Mouse (Mus musculus) right cerebral cortex, postnatal 10 days (tissue): ENCODE measurements around the gene Strbp.

Source experiments
- DNase-seq, 2 experiments: peaks; one replicate each; pipeline ENCODE4 v3.0.0; 2021; ENCODE audit warnings: low spot score in 2 of 2

Strbp gene

DNA sequence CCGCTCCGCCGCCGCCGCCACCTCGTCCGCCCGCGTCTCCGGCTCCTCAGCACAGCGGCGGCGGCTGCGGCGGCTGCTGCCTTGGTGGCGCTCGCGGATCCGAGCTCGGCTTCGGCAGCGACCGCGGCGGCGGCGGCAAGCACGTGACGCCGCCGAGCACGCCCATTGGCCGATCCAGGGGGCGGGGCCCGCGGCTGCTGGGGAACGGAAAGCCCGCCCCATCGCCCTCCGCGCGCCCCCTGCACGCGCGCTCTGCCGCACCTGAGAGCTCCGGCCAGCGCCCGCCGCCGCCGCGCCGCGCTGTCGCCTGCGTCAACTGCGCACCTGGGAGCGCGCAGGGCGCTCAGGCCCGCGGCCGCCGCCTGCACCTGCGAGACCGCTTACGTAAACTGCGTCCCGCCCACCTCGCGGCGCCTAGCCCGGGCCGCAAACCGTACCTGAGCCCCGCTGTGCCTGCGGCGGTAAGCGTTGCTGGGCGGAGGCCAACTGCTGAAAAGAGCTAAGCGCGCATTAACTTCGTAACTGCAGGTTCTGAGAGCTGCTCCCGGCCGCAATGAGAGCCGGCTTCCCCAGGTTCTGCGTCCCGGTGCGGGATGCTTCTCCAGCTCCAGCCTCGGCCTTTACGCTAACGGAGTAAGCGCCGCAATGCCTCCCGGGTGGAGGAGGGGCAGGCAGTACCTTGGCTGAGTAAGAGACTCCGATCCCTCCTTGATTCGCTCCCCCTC, at the start of gene Strbp:
Gene Strbp (minus strand): TSS at position 630 of the 725 bp plus-strand sequence.
- DNase-seq: peak; percentile 95 to 96

DNA sequence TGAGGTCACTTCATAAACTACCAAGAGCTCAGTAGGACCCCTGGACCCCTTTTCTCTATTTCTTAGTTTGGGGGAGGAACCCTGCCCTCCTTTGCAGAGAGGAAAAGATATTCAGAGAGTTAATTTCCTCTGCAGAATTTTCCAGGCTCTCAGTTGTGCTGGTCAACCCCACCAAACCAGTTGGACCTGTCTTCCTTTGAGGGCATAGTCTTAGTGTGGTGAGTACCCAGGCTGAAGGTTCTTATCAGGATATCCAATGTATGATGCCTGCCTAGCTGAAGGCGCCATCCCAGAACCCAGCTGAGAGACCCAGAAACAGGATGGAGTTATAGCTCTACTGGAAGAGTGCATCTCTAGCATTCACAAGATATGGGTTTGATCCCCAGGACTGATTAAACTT, 47.5 kb upstream of the Strbp start:
- DNase-seq: no peak

DNA sequence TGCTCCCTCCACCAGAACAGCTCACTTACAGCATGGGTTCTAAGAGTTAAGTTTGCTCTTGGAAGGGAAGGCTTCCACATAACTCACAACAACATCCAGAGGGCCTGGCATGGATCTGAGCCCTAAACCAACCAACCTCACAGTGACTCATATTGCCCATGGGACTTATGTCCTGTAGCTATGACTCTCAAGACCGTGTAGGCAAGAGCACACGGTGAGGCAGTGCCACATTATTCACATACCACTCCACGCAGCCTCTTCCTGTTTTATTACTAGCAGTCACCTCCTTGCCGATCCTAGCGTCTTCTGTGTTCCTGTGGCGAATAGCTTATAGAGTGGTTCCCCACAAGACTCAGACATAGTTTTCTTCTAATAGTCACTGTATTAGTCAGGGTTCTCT, 45.7 kb upstream of the Strbp start:
- no peak for DNase-seq

DNA sequence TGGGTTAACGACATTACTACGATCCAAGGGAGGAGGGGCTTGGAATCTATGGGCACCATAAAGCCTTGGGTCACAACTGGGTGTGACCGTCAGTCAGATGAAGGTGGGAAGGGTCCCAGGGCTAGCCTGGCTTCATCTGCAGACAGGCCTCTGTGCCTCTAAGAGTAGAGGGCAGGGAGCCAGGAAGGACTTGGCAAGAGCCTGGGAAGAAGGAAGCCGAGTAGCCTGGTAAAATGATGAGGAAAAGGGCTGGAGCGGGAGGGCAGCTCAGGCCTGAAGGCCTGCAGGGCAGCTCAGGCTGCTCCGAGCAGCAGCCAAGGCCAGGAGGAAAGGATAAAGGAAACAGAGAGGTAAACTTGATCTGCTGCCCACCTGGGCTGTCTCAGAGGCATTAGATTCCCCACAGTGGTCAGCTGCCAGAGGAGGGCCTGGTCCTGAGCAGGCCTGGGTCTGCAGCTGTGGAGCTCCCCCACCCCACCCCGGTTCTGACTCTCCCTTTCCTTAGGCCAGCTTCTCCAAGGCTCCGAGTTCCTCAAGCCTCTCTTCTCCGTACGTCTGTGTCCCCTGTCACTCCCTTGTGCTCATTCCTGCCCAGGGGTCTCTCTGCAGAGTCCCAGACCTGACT, 44.9 kb upstream of the Strbp start:
- DNase-seq: peak in 1 of 2 experiments; percentile 76

DNA sequence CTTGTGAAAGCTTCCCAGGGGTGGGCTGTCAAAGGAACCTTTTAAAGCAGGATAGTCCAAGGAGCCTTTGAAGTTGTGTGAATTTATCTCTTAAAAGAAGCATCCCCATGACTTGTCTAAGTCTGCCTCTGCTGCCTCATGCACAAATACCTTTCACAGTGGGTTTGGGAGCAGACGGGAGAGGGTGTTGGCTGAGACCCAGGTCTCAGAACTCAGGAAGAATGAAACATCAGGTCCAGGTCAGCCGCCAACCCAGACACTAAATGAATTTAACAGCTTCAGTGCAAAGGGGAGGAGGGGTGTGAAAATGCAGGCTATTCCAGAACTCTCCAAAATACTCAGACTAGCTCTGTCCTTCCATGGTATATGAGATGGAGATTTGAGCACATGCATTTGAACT, 44.2 kb upstream of the Strbp start:
- DNase-seq: no peak

DNA sequence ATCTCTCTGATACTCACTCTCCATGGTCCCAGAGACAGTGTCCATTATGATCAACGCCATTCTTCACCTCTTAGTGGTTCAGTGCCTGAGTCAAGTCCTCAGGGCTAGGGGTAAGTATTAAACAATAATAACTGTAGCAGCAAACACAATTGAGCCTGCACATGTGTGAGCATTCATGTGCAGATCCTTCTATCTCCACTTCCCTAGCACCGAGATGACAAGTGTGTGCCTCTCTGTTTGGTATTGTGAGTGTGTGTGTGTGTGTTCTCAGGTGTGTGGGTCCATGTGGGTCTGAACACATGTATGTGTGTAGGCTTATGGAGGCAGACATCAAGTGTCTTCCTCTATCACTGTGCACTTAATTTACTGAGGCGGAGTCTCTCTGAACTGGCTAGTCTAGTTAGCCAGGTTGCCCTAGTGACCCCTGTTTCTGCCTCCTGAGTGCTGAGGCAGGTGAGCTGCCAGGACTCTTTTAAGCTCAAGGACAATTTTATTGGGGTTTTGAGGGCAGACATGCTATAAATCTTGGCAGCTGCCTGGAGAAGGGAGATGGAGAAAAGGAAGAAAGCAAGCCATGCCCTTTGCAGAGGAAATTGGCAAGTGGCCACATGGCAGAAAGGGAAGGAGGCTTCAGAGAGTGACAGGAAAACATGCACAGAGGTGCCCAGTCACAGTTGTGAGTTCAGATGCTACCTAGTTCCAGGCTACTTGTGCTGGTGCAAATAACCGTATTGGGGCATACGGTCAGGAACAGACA, 42.8 kb upstream of the Strbp start:
- DNase-seq: no peak

DNA sequence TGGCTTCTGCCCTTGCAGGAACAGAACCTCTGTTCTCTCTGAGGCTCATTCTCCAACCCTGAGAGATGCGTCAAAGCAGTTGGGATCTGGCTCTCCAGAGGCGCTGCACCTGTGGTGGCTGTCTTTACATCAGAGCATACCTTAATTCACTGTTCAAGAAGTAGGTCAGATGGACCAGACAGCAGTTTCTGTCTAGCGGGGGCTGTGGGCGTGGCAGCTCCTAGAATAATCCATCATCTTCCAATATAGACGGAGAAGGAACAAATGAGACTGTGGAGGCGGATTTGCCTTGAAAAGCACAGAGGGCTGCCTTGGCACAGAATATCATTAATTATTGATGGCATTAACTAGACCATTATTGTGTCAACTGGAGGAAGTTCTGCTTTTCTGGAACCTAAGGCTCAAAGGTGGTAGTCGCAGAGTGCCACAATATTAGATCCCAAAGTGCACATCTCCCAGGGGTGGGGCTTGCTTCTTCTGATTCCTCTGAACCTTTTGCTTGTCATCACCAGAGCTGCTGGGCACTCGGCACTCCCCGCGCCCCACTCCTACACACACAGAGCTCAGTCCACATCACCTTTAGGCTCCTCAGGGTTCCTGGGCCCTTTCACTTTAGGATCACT, 41.2 kb upstream of the Strbp start:
- peak in 1 of 2 experiments; percentile 62 for DNase-seq

DNA sequence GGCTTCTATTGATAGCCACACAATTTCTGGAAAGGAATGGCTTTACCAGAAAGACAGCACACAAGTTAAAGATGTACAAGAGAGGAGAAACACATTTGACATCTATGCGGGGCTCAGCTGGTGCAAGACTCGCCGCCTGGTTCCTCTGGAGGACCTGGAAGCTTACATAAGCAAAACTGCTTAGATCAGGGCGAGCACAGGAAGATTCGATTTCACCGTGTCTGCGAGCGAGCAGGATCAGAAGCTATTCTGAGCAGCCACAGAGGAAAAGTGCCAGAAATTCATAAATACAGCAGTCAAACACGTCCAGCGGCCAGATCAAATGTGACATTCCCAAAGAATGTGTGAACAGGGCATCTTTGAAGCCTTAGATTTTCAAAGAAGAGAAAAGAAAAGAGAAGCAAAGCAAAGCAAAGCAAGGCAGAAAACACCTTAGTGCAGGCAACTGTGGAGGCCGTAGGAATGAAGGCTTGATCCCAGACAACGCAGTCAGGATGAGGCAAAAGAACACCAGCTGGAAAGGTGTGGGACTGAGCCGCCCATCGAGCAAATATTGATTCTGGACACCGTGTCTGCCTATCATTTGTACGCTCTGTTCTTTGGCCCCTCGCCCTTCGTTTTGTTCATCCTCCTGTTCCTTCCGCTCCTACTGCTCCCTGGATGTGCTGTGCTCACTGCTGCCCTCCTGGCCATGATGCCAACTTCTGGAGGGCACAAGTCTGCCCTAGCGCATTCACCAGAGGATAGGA, 38.3 kb upstream of the Strbp start:
- DNase-seq: no peak

DNA sequence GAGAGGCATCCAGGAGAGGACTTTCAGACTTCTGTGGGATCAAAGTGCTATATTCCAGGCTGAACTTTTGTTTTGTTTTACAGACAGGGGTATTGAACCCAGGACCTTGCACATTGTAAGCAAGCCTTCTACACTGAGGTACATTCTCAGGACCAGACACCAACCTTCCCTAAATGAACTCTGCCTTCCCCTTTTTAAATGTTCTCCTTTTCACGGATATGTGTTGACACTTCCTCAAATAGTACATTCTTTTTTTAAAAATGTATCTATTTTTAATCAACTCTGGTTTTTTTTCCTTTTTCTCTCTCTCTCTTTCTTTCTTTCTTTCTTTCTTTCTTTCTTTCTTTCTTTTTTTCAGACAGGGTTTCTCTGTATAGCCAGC, 32.1 kb upstream of the Strbp start:
- DNase-seq: no peak

DNA sequence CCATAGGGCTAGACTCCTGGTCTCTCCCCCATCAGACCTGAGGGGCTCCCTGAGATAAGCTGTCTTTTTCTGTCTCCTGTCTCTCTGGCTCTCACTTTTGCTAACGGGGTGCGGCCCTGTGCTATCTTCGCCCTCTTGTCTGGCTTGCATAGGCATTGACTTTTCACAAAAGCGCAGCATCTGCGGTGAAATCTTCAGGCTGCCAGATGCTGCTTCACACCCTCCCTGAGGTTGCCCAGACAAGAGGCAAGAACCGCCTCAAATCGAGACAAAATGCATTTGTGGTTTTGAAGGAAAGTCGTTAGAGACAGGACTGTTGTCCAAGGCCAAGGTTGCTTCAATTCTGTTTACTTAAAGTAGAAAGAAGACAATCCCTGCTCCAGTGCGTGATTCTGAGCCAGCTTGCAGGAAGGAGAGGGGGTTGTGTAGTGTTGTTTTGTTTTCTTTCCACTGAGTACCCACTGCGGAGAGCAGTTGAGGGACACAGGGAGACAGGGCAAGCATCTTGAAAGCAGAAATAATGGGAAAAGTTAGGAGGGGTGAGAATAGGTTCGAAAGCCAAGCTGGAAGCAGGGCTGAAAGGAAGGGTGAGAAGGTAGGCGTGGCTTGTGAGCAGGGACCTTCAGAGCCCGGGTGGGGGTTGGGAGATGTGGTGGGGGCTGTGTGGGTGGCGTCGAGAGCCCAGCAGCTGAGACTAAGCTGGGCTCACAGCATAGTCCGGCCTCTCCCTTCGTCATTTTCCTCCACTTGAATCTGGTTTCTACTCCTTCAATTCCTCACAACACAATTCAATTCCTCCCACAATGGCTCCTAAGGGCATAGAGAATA, 31.5 kb upstream of the Strbp start:
- DNase-seq: no peak

DNA sequence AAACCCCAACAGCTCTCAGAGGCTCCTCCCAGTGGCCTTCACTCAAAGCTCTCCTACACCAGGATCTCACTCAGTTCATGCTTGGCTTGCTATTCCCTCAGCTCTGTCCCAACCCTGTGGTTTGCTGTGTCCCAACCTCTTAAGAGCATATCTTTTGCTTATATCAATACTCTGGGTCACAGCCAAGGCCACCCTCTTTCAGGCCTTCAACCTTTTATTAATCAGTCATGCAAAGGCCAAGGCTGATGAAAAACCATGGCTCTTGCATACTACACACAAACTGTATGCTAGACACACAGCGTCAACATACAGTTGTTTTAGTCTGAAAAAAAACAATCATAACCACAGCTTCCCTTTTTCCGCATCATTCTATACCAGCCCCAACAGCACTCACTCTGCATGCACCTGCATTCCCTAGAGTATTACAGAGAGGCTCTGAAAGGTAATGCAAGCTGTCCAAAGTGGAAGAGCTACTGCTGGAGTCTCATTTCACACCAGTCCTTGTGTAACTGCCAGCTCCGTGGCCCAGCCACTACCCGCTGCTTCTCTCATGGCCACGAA, 27.7 kb upstream of the Strbp start:
- no peak for DNase-seq

DNA sequence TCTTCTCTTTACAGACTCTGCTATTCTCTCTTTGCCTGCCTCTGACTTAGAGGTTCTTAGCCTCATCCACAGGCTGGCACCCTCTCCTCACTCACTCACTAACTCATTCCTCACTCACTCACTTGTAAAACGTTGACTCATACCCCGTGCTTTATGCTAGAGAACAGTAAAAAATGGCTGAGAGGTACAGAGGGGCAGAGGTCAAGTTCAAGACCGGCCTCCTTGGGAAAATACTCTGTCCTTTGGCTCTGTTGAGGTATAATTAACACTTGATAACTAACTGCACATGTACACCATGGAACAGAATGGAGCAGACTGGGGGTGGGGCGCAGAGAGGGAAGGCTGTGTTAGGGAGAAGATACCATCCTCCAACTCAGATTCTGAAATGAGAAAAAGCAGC, 20.6 kb upstream of the Strbp start:
- peak in 1 of 2 experiments; percentile 32 for DNase-seq

DNA sequence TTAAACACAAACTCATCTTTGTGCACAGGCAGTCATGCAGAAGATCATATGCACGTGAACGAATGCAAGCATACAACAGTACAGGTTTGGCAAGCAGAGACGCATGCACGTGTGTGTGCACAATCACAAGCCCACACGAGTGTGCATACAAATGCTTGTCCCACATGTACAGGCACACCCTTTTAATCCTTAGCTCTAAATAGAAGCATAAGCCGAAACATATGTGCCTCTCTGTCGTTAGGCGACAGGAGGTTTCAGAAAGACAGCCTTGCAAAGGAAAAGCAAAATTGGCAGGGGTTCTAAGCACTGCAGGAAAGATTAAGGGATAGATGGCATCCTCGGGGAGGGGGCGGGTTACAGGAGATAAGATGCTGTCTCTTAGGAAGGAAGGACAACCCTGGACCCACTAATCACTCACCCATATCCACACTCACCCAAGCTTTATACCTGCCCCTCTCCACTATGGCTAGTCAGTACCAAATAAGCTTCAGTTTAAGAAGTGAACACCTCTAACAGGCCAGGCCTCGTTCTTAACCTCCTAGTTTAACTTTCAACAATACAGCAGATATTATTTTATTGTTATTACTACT, 19.9 kb upstream of the Strbp start:
- peak; percentile 40 to 62 for DNase-seq

DNA sequence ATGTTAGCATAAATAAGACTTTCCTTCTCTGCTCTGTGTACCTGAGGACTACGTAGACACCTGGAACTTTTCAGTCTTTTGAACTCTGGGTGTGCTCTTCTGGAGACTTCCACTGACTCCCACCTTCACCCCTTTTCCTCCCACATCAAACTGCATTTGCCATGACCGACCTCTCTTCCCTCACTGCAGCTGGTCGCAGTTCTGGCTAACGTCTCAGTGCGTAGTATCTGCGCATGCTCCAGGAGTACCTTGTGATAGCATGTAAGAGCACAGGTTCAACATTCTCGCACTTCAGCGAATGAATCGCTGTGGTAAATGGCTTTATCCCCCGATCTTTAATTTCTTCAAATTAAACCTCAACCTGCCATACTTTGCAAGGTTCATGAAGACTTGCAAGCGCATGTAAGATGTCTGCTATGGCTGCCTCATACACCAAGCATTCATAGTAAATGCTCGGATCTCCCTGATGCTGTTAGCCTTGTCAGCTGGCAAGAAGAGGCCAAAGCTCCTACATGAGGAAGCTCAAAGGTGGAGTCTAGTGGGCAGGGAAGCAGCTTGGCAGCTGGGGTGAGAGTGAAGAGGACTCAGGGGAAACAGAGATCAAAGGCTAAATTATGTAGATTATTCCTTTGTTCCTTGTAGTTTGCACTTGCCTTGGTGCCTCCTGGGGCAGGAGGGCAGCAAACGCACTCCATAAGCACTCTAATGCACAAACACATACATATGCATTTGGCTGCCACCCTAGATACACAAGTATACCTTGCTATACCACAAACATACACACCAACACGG, 19.2 kb upstream of the Strbp start:
- no peak for DNase-seq

DNA sequence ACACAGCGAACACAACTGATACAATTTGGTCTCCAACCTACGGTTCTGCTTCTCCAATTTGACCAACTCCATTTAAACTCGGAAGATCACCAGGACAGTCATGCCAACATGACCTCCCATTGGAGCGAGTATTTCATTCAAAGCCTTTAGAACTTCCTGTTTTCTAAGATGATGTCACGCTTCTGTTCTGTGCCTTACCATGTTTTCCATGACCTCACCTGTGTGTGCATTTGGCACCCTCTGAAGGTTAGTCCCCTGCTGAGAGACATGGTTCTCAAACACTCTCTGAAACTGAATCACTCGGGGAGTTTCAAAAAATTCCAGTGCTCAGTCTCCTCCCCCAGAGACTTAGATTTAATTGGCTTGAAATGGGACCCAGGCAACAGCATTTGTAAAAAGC, 12.6 kb upstream of the Strbp start:
- no peak for DNase-seq

DNA sequence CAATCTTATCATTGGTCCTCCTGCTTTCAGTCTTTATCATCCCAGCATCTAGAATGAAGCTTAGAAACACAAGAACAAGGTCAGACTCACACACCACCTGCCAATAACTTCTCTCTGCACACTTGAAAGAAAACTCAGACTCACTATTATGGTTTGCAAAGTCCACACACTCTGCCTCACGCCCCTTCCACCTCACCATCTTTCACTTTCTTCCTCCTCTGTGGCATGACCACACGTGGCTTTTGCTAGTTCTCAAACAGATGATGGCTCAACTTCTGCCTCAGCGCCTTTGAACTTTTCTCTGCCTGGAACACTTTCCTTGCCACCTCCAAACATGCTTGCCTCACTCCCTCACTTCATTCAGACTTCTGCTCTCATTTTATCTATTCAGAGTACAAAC, 11.7 kb upstream of the Strbp start:
- no peak for DNase-seq

DNA sequence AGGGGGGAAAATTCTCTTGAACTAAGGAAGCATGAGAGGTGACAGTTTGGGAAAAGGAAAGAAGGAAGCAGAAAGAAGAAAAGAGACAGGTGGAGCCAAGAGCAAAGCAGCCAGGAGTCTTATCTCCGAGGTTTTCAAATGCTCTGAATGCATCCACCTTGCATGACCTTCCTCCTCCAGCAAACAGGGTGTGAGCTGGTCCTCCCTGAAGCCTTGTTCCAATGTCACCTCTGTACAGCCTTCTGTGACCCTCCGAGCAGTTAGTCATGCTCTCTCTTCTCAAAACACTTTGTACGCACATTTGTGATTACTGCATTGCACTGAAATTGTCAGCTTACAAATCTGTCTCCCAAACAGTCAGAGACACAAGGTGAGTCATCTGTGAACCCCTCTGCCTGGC, 9.4 kb upstream of the Strbp start:
- DNase-seq: no peak

DNA sequence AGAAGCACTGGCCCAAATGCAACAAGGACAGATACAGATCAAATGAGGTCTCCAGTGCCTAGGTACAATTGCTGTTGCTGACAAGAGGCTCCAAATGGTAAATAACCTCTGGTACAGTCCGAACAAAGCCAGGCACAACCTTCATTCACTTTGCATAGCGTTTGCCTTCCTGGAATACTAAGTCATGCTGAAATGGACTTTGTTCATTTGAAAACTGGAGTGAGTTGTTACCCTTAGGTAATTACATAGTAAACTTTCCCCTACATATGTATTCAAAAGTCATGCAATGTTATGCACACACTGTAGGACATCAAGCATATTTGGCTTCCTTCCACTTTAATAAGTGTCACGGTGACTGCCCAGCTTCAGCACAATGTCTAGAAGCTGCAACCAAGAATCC, 5.2 kb upstream of the Strbp start:
- no peak for DNase-seq

DNA sequence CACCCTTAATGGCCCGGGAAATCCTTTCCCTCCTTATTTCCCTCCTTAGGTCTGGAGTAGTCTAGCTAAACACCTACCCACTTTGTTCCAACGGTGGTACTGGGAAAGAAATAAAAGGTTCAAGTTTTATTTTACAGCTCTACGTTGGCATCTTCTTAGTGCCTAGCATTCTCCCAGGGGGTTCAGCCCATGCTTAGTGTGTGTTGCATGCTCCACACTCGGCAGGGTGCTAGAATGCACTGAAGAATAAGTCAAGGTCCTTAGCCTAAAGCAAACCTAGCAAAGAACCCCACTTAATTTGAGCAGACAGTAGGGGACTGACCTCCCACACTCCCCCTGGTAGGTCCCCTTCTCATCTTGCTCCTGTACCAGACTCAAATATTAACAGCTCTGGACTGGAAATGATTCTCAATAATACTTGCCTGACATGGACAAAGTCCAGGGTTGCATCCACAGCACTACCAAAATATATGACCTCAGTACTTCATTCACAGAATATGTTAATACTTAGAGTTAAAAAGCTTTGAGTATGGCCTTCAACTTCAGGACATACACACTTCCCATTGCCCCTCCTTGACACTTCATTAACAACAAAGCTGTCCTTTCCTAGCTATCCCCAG, 592 bp upstream of the Strbp start:
- DNase-seq: no peak
